Mouse (Mus musculus) frontal cortex, postnatal 25 days (tissue): ENCODE measurements around the gene Cd5.
A peak's percentile ranks its signal among the peaks of the same experiment; 100 is the strongest.

Experiments
- DNase-seq, 2 experiments: peaks; one replicate each; pipeline ENCODE4 v3.0.0; 2022; ENCODE audit warnings: low spot score in 2 of 2

Gene Cd5

GRCm38 (mm10) chr19:10702125-10702524 is 36.7 kb downstream of the Cd5 start:
- DNase-seq: no peak

GRCm38 (mm10) chr19:10701013-10701726 is 37.6 kb downstream of the Cd5 start:
- no peak for DNase-seq

GRCm38 (mm10) chr19:10699851-10700250 is 39.0 kb downstream of the Cd5 start:
- no peak for DNase-seq

- DNase-seq: no peak
Measured at GRCm38 (mm10) chr19:10698131-10698991, 40.4 kb downstream of the Cd5 start.

- DNase-seq: no peak
Measured at GRCm38 (mm10) chr19:10695801-10696200, 43.0 kb downstream of the Cd5 start.

- no peak for DNase-seq
Measured at GRCm38 (mm10) chr19:10693926-10694682, 44.7 kb downstream of the Cd5 start.

GRCm38 (mm10) chr19:10692361-10692760 is 46.4 kb downstream of the Cd5 start:
- no peak for DNase-seq

GRCm38 (mm10) chr19:10691660-10692059 is 47.1 kb downstream of the Cd5 start:
- no peak for DNase-seq

- no peak for DNase-seq
Measured at GRCm38 (mm10) chr19:10691121-10691520, 47.7 kb downstream of the Cd5 start.

GRCm38 (mm10) chr19:10690336-10690735 is 48.5 kb downstream of the Cd5 start:
- no peak for DNase-seq

- no peak for DNase-seq
Measured at GRCm38 (mm10) chr19:10689470-10690166, 49.2 kb downstream of the Cd5 start.

GRCm38 (mm10) chr19:10688537-10689352 is 50.1 kb downstream of the Cd5 start, which contains the start of gene Vps37c:
Gene Vps37c (plus strand): TSS chr19:10688735.
- DNase-seq: peak; percentile 80 to 93

GRCm38 (mm10) chr19:10685727-10686126 is 53.1 kb downstream of the Cd5 start:
- DNase-seq: no peak

- DNase-seq: no peak
Measured at GRCm38 (mm10) chr19:10685081-10685480, 53.7 kb downstream of the Cd5 start.

- DNase-seq: no peak
Measured at GRCm38 (mm10) chr19:10681571-10681970, 57.2 kb downstream of the Cd5 start.

GRCm38 (mm10) chr19:10678772-10679067 is 60.1 kb downstream of the Cd5 start:
- DNase-seq: no peak

- peak; percentile 70 to 78 for DNase-seq
Measured at GRCm38 (mm10) chr19:10677915-10678771, 60.7 kb downstream of the Cd5 start, which contains the start of gene Pga5. Gene Pga5 (minus strand): TSS chr19:10678071.

- DNase-seq: no peak
Measured at GRCm38 (mm10) chr19:10676656-10677055, 62.1 kb downstream of the Cd5 start.

GRCm38 (mm10) chr19:10673275-10673674 is 65.5 kb downstream of the Cd5 start:
- DNase-seq: no peak
